Mouse (Mus musculus) spleen, adult 2 months (tissue): Measurements from ENCODE around the gene Pnliprp2.

Experiments
- CTCF ChIP-seq: fragments of 200-500 bp; IDR thresholded peaks from 2 replicates; pipeline ENCODE4 v1.5.1; 2011; ENCODE audit warnings: mild to moderate bottlenecking, inconsistent platforms; ENCODE audit not compliant: insufficient read depth, insufficient read length, insufficient replicate concordance; ENCODE audit errors: extremely low read depth
- POLR2A ChIP-seq: fragments of 200-500 bp; IDR thresholded peaks from 2 replicates; pipeline ENCODE4 v1.6.1; 2011; ENCODE audit warnings: low read depth, low read length, inconsistent platforms

GRCm38 (mm10) chr19:58767329-58767728, 7.8 kb downstream of the Pnliprp2 start:
- no peak for TF ChIP-seq CTCF
- no peak for TF ChIP-seq POLR2A
